ENCODE assay signal across 10 mouse cellular contexts in the genomic region with DNA sequence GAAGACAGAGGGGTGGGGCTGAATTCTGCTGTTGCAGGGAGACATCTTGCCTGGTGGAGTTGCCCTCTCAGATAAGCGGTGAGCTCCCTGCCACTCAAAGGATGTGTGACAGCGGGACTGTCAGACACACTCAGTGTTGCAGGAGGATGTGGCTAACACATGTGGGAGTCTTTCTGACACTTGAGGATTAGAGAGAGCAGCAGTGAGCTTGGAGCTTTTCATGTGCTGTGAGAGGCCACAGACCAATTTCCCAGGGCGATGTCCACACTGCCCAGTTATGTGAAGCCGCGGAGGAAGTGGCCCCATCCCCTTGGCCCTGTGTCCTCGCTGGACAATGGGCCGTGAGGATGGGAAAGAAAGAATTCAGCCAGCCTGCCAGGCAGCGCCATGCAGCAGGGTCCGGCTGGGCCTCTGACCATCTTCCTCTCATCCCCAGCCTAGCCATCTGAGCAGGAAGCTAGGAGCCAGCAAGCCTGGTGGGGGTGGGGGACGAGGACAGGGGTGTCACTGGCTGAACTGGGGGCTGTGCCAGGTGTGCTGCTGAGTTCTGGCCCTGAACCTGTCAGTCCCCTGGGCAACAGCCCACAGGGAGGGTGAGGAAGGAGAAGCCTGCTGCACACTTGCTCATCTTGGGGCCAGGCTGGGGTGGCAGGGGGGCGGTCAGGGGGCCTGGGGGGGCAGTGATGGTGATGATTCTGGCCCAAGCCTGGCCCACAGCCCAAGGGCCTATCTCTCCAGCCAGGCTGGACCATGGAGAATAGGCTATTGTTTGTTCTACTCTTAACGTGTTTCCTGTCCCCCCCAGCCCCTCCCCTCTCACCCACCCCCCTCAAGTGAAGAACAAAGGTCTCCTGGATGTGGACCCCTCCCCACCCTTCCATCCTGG. TPM values are rescaled to one million over a fixed set of nuclear protein-coding genes. Genes with fewer than 3 reads are reported as not detected.
DNase-seq lines count a peak whose midpoint lies in the region; ATAC-seq and TF ChIP-seq lines count a peak whose summit lies in the region.
"Had no signal": no experiment of that assay in that cellular context is flagged by ENCODE, and none has a peak within 500 bp of the region (broad histone marks: within the 10 kb centered on the region; RNA-seq: fewer than 3 reads in every experiment).

No protein-coding gene starts in this region.

- peaks cover 56% of the 10 kb centered on the region for H3K4me1 ChIP-seq in heart, embryonic 11.5 days (ENCODE audit: control insufficient read depth, insufficient read depth, low read length)
- H3K4me1 ChIP-seq in lung, embryonic 16.5 days (replicated peaks; ENCODE audit: control insufficient read depth, insufficient read depth, low read length) = peaks cover 77% of the 10 kb centered on the region
- peaks cover 63% of the 10 kb centered on the region for H3K4me1 ChIP-seq in stomach, embryonic 15.5 days

- no peaks in the 10 kb centered on the region for H3K9me3 ChIP-seq in heart, embryonic 11.5 days (replicated peaks; ENCODE audit: control insufficient read depth, low read length)
- no peaks in the 10 kb centered on the region for H3K9me3 ChIP-seq in lung, embryonic 16.5 days (ENCODE audit: control insufficient read depth, low read length)
- H3K9me3 ChIP-seq in stomach, embryonic 15.5 days = no peaks in the 10 kb centered on the region
- H3K9me3 ChIP-seq: G1E had no signal

- DNase-seq in layer of hippocampus, adult 2 months (ENCODE audit: low spot score in 2 of 2) = no peak
- DNase-seq in layer of hippocampus, adult 9-10 months (ENCODE audit: low spot score) = no peak
- DNase-seq in cerebellum, postnatal 36 days = peak; percentile 43 to 60
- peak; percentile 59 for DNase-seq in kidney, adult 9 months
- no peak for DNase-seq in right cerebral cortex, adult 2 months (ENCODE audit: low spot score in 2 of 2)

- no peak overlapping the region for H3K4me3 ChIP-seq in layer of hippocampus, adult 2 months
- H3K4me3 ChIP-seq in heart, embryonic 11.5 days (ENCODE audit: low read depth, low read length) = no peak overlapping the region
- no peak overlapping the region for H3K4me3 ChIP-seq in lung, embryonic 16.5 days (ENCODE audit: low read length)
- no peak overlapping the region for H3K4me3 ChIP-seq in stomach, embryonic 15.5 days (replicated peaks)

- H3K9ac ChIP-seq in heart, embryonic 11.5 days (ENCODE audit: low read depth, low read length) = peak overlapping the region; percentile 1; the same call in 1 of the 2 replicates
- peak overlapping the region; percentile 60 for H3K9ac ChIP-seq in lung, embryonic 16.5 days (ENCODE audit: low read length)
- no peak overlapping the region for H3K9ac ChIP-seq in stomach, embryonic 15.5 days

- TF ChIP-seq CTCF in layer of hippocampus, adult 2 months (conservative IDR thresholded peaks at IDR 0.05) = no peak

- H3K4me2 ChIP-seq in heart, embryonic 11.5 days = no peak overlapping the region
- H3K4me2 ChIP-seq in lung, embryonic 16.5 days (ENCODE audit: low read depth, low read length) = 0 out of 2 replicates have a peak overlapping the region, but pooled peaks have one; percentile 18
- no peak overlapping the region for H3K4me2 ChIP-seq in stomach, embryonic 15.5 days

- peak overlapping the region; percentile 78 for H3K27ac ChIP-seq in layer of hippocampus, adult 2 months
- peak overlapping the region; percentile 94 for H3K27ac ChIP-seq in heart, embryonic 11.5 days (ENCODE audit: low read depth, low read length)
- peak overlapping the region; percentile 97 for H3K27ac ChIP-seq in lung, embryonic 16.5 days (ENCODE audit: low read length)
- peak overlapping the region; percentile 87 for H3K27ac ChIP-seq in stomach, embryonic 15.5 days

- peak; percentile 46 for ATAC-seq in heart, embryonic 11.5 days (replicated peaks; ENCODE audit: insufficient number of reproducible peaks, low FRiP score, low TSS enrichment)
- peak; percentile 13 for ATAC-seq in lung, embryonic 16.5 days (ENCODE audit: low read depth)
- ATAC-seq in stomach, embryonic 15.5 days (ENCODE audit: insufficient read depth, low FRiP score, low read depth) = no peak

- WGBS in heart, embryonic 11.5 days (ENCODE audit: insufficient replicate concordance) = 9% methylated on average over 12 of the region's 12 CpGs
- WGBS in lung, embryonic 16.5 days = 13% methylated on average over 12 of the region's 12 CpGs
- WGBS in stomach, embryonic 15.5 days = 23% methylated on average over 12 of the region's 12 CpGs

- no peaks in the 10 kb centered on the region for H3K36me3 ChIP-seq in heart, embryonic 11.5 days (ENCODE audit: control insufficient read depth, insufficient read depth, low read length)
- H3K36me3 ChIP-seq in lung, embryonic 16.5 days (ENCODE audit: control insufficient read depth, insufficient read depth, low read length) = no peaks in the 10 kb centered on the region
- no peaks in the 10 kb centered on the region for H3K36me3 ChIP-seq in stomach, embryonic 15.5 days
- H3K36me3 ChIP-seq: G1E had no signal

- H3K27me3 ChIP-seq in heart, embryonic 11.5 days (ENCODE audit: control insufficient read depth, insufficient read depth, low read length) = no peaks in the 10 kb centered on the region
- no peaks in the 10 kb centered on the region for H3K27me3 ChIP-seq in lung, embryonic 16.5 days (ENCODE audit: control insufficient read depth, insufficient read depth, low read depth, low read length)
- H3K27me3 ChIP-seq in stomach, embryonic 15.5 days (replicated peaks) = no peaks in the 10 kb centered on the region

RNA-seq across cellular contexts. Expression of gene Cdc42ep1, which starts 7.0 kb away (rescaled TPM):
- total RNA-seq in layer of hippocampus, adult 2 months (2021) = 10 to 100 TPM; 12.2 to 13.7 TPM
- 24.1 and 29.7 TPM in 2 replicates for polyA plus RNA-seq in heart, embryonic 11.5 days (2014; fragmentation: Nextera tagmentation; extraction: Ambion mirVana)
- 113 TPM in 2 replicates for polyA plus RNA-seq in lung, embryonic 16.5 days (2015; fragmentation: Nextera tagmentation; extraction: Ambion mirVana)
- 54.1 and 62.1 TPM in 2 replicates for polyA plus RNA-seq in stomach, embryonic 15.5 days (2015; fragmentation: Nextera tagmentation; extraction: Ambion mirVana)
- polyA plus RNA-seq: G1E had no signal

RNA-seq across cellular contexts. Expression of gene Lgals2, which starts 19.9 kb away (rescaled TPM):
- not detected for total RNA-seq in layer of hippocampus, adult 2 months (2021)
- 0.49 TPM in 1 of 2 replicates, not detected in the other for polyA plus RNA-seq in heart, embryonic 11.5 days (2014; fragmentation: Nextera tagmentation; extraction: Ambion mirVana)
- 1.0 and 1.2 TPM in 2 replicates for polyA plus RNA-seq in lung, embryonic 16.5 days (2015; fragmentation: Nextera tagmentation; extraction: Ambion mirVana)
- 210 and 299 TPM in 2 replicates for polyA plus RNA-seq in stomach, embryonic 15.5 days (2015; fragmentation: Nextera tagmentation; extraction: Ambion mirVana)
- total RNA-seq: G1E; layer of hippocampus, postnatal 36 days had no signal
- polyA plus RNA-seq: G1E had no signal

RNA-seq across cellular contexts. Expression of gene Card10, which starts 32.6 kb away (rescaled TPM):
- 1 to 10 TPM; 5.4 to 5.5 TPM for total RNA-seq in layer of hippocampus, adult 2 months (2021)
- 3.7 and 4.2 TPM in 2 replicates for polyA plus RNA-seq in heart, embryonic 11.5 days (2014; fragmentation: Nextera tagmentation; extraction: Ambion mirVana)
- polyA plus RNA-seq in lung, embryonic 16.5 days (2015; fragmentation: Nextera tagmentation; extraction: Ambion mirVana) = 6.1 and 6.2 TPM in 2 replicates
- polyA plus RNA-seq in stomach, embryonic 15.5 days (2015; fragmentation: Nextera tagmentation; extraction: Ambion mirVana) = 6.6 and 7.6 TPM in 2 replicates
- total RNA-seq: G1E had no signal
- polyA plus RNA-seq: G1E had no signal

RNA-seq across cellular contexts. Expression of gene Gga1, which starts 41.5 kb away (rescaled TPM):
- total RNA-seq in layer of hippocampus, adult 2 months (2021) = 10 to 100 TPM; 64.0 to 64.7 TPM
- 29.3 and 31.7 TPM in 2 replicates for polyA plus RNA-seq in heart, embryonic 11.5 days (2014; fragmentation: Nextera tagmentation; extraction: Ambion mirVana)
- 58.3 and 63.1 TPM in 2 replicates for polyA plus RNA-seq in lung, embryonic 16.5 days (2015; fragmentation: Nextera tagmentation; extraction: Ambion mirVana)
- polyA plus RNA-seq in stomach, embryonic 15.5 days (2015; fragmentation: Nextera tagmentation; extraction: Ambion mirVana) = 47.1 TPM in 2 replicates

Comparison
In these comparisons a context has a peak if more than half of its experiments do, and no peak if none do; other contexts are left out.
1. DNase-seq: peak in cerebellum, postnatal 36 days (2 of 2) and kidney, adult 9 months (single experiment); none in layer of hippocampus, adult 2 months (0 of 2), layer of hippocampus, adult 9-10 months (single experiment) and right cerebral cortex, adult 2 months (0 of 2).
2. RNA of gene Lgals2, which starts 19.9 kb away (polyA plus RNA-seq): 210 to 299 TPM in stomach, embryonic 15.5 days; 1.0 to 1.2 TPM in lung, embryonic 16.5 days and 0.49 TPM in heart, embryonic 11.5 days; every median in the first group is over 10 times any median in the second.
3. Peak in every context shown above with its lines, with median percentiles within 50 percentile points of each other: H3K27ac ChIP-seq.